Mouse (Mus musculus): ENCODE data around the gene Slc7a4. TPM values are rescaled to one million over a fixed set of nuclear protein-coding genes. Genes with fewer than 3 reads are reported as not detected.

Gene Slc7a4
- polyA plus RNA-seq, 1 experiment = 27.5 TPM

DNA sequence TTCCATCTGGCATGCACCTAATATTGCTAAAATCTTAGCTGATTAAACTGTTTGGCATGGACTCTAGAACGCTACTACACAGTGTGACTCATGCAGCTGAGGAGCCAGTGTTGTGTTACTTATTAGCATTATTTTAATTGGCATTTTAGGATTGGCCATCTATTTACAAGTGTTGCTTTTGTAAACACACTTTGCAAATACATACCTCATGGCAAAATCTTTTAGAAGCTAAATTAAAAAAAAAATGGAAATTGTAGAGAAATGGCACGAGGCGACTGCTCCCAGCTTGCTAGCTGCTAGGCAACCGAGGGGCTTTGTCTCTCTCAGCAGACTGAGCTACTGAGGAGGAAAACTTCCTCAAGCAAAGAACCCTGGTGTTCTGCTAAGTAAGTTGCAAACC, 21.9 kb upstream of the Slc7a4 start:
- peak; percentile 37 for DNase-seq (ENCODE audit: low read depth)
- TF ChIP-seq CTCF (IDR thresholded peaks at IDR 0.05; ENCODE audit: borderline replicate concordance, extremely low read depth, insufficient read depth, insufficient read length) (no peak), POLR2A (IDR thresholded peaks at IDR 0.05; ENCODE audit: borderline replicate concordance, extremely low read depth, insufficient read depth, insufficient read length, poor library complexity, severe bottlenecking) (no peak)

GRCm38 (mm10) chr16:17600944-17601562, 18.0 kb upstream of the Slc7a4 start:
- peak; percentile 14 for DNase-seq (ENCODE audit: low read depth)
- no peak for TF ChIP-seq POLR2A (IDR thresholded peaks at IDR 0.05; ENCODE audit: borderline replicate concordance, extremely low read depth, insufficient read depth, insufficient read length, poor library complexity, severe bottlenecking)
- TF ChIP-seq CTCF (IDR thresholded peaks at IDR 0.05; ENCODE audit: borderline replicate concordance, extremely low read depth, insufficient read depth, insufficient read length) = peak; percentile 17; the same call in 1 of the 2 replicates

- TF ChIP-seq POLR2A (IDR thresholded peaks at IDR 0.05; ENCODE audit: borderline replicate concordance, extremely low read depth, insufficient read depth, insufficient read length, poor library complexity, severe bottlenecking) = no peak
Measured at GRCm38 (mm10) chr16:17590731-17591130, 7.7 kb upstream of the Slc7a4 start.

GRCm38 (mm10) chr16:17584555-17584954, 1.5 kb upstream of the Slc7a4 start:
- DNase-seq (ENCODE audit: low read depth) = no peak
- TF ChIP-seq POLR2A (IDR thresholded peaks at IDR 0.05; ENCODE audit: borderline replicate concordance, extremely low read depth, insufficient read depth, insufficient read length, poor library complexity, severe bottlenecking) (no peak), CTCF (IDR thresholded peaks at IDR 0.05; ENCODE audit: borderline replicate concordance, extremely low read depth, insufficient read depth, insufficient read length) (no peak)

More at GRCm38 (mm10) chr16:17590731-17591130, 7.7 kb upstream of the Slc7a4 start:
- DNase-seq (ENCODE audit: low read depth) = no peak

- no peak for DNase-seq (ENCODE audit: low read depth)
- TF ChIP-seq CTCF (IDR thresholded peaks at IDR 0.05; ENCODE audit: borderline replicate concordance, extremely low read depth, insufficient read depth, insufficient read length) = no peak
- TF ChIP-seq POLR2A (IDR thresholded peaks at IDR 0.05; ENCODE audit: borderline replicate concordance, extremely low read depth, insufficient read depth, insufficient read length, poor library complexity, severe bottlenecking) = no peak
Measured at GRCm38 (mm10) chr16:17576825-17577215, 6.2 kb downstream of the Slc7a4 start.

- no peak for TF ChIP-seq CTCF (IDR thresholded peaks at IDR 0.05; ENCODE audit: borderline replicate concordance, extremely low read depth, insufficient read depth, insufficient read length)
- TF ChIP-seq POLR2A (IDR thresholded peaks at IDR 0.05; ENCODE audit: borderline replicate concordance, extremely low read depth, insufficient read depth, insufficient read length, poor library complexity, severe bottlenecking) = peak; percentile 44; the same call in 1 of the 2 replicates
- peak; percentile 81 for DNase-seq (ENCODE audit: low read depth)
Measured at GRCm38 (mm10) chr16:17575870-17576824, 6.9 kb downstream of the Slc7a4 start.

- TF ChIP-seq CTCF (IDR thresholded peaks at IDR 0.05; ENCODE audit: borderline replicate concordance, extremely low read depth, insufficient read depth, insufficient read length) = peak; percentile 38; the same call in 1 of the 2 replicates
- no peak for TF ChIP-seq POLR2A (IDR thresholded peaks at IDR 0.05; ENCODE audit: borderline replicate concordance, extremely low read depth, insufficient read depth, insufficient read length, poor library complexity, severe bottlenecking)
- DNase-seq (ENCODE audit: low read depth) = no peak
Measured at GRCm38 (mm10) chr16:17566186-17566585, 16.8 kb downstream of the Slc7a4 start.

- no peak for DNase-seq (ENCODE audit: low read depth)
- no peak for TF ChIP-seq POLR2A (IDR thresholded peaks at IDR 0.05; ENCODE audit: borderline replicate concordance, extremely low read depth, insufficient read depth, insufficient read length, poor library complexity, severe bottlenecking)
Measured at GRCm38 (mm10) chr16:17564771-17565170, 18.2 kb downstream of the Slc7a4 start.

DNA sequence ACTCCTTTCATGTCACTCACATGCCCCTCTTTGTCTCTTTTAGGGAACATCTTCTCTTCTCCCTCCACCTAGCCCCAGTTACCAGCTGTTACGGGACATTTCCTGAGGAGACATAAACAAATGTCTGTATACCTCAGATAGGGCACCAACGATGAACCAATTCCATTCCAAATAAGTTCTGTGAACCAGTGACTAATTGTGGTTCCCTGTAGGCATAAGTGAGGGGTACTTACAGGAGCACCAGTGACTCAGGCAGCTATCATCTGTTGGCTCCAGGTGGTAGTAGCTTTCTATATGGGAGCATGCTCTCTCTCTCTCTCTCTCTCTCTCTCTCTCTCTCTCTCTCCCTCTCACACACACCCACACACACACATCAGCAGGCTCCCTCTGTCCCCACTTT, 18.8 kb downstream of the Slc7a4 start:
- no peak for DNase-seq (ENCODE audit: low read depth)
- TF ChIP-seq POLR2A (IDR thresholded peaks at IDR 0.05; ENCODE audit: borderline replicate concordance, extremely low read depth, insufficient read depth, insufficient read length, poor library complexity, severe bottlenecking) = no peak
- TF ChIP-seq CTCF (IDR thresholded peaks at IDR 0.05; ENCODE audit: borderline replicate concordance, extremely low read depth, insufficient read depth, insufficient read length) = no peak

- TF ChIP-seq CTCF (IDR thresholded peaks at IDR 0.05; ENCODE audit: borderline replicate concordance, extremely low read depth, insufficient read depth, insufficient read length) (no peak), POLR2A (IDR thresholded peaks at IDR 0.05; ENCODE audit: borderline replicate concordance, extremely low read depth, insufficient read depth, insufficient read length, poor library complexity, severe bottlenecking) (no peak)
Measured at GRCm38 (mm10) chr16:17563580-17563979, 19.4 kb downstream of the Slc7a4 start.

GRCm38 (mm10) chr16:17561751-17562208, 21.2 kb downstream of the Slc7a4 start, which contains the start of gene P2rx6:
Gene P2rx6, plus strand, starts transcription at chr16:17561885.
- TF ChIP-seq CTCF (IDR thresholded peaks at IDR 0.05; ENCODE audit: borderline replicate concordance, extremely low read depth, insufficient read depth, insufficient read length) (no peak), POLR2A (IDR thresholded peaks at IDR 0.05; ENCODE audit: borderline replicate concordance, extremely low read depth, insufficient read depth, insufficient read length, poor library complexity, severe bottlenecking) (no peak)
- peak; percentile 57 for DNase-seq (ENCODE audit: low read depth)

More at GRCm38 (mm10) chr16:17563580-17563979, 19.4 kb downstream of the Slc7a4 start:
- no peak for DNase-seq (ENCODE audit: low read depth)

All from brain, embryonic 14.5 days (tissue).